Mouse (Mus musculus): ENCODE measurements around the gene Chchd6.

The Chchd6 gene

DNA sequence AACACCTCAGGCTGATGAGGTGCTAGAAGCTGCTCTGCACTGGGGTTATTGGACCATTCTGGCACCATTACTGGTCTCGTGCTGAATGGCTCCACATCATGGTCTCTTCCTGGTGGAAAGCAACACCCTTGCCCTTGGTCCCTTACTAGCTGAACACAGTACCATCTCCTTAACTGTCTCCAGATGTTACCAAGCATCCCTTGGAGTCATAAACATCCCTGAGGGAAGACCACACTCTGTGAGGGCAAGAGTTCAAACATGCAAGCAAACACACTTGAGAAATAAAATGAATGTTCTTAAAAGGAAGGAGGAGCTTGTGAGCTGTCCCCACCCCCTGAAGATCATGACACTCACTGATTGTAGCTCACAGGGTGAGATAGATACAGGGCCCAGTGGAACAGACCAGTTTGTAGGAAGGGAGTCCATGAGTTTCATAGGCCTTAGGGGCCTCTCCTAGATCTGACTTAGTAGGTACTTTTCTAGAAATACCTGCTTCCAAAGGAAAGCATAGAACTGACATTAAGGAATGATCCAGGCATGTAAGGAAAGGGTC is 139.0 kb downstream of the Chchd6 start:
- in situ Hi-C loops (cut with MboI, MseI): no loop called here

DNA sequence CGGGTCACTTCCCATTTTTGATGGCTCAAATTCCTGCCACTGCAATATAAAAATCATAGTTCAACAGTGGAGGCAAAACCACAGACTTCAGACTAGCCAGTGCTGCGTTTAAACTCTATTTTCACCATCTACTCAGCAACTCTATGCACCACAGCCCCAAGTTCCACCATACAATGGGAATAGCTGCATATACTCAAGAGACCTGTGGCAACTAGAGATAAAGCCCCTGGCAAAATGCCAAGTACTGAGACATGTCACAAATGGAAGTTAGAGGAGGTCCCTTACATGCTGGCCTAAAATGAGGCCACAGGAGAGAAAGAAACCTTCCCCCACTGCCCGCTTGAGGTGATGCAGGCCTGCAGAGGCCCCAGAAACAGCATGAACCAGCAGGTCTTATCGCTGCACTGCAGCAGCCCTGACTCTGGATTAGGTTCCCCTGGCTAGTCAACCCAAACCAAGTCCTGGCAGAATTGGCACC is 139.9 kb downstream of the Chchd6 start:
- in situ Hi-C loops (cut with MboI, MseI): no loop called here

DNA sequence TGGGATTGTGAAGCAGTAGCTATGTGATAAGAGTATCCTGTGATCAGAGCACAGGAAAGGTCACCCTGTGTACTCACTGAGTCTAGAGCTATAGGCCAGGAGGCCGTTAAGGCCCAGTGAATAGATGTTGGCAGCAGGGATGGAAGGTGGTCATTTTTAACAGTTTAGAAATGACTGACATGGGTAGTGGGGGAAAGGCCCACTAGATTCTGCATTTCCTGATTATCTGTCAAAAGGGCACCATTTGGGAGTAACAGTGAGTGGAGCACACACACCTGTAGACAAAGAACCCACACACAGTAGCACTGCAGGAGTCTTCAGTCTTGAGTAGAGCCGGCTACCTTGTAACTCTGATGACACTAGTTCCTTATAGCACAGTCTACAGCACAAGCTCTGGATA is 141.0 kb downstream of the Chchd6 start:
- in situ Hi-C loops (cut with MboI, MseI): no loop called here

DNA sequence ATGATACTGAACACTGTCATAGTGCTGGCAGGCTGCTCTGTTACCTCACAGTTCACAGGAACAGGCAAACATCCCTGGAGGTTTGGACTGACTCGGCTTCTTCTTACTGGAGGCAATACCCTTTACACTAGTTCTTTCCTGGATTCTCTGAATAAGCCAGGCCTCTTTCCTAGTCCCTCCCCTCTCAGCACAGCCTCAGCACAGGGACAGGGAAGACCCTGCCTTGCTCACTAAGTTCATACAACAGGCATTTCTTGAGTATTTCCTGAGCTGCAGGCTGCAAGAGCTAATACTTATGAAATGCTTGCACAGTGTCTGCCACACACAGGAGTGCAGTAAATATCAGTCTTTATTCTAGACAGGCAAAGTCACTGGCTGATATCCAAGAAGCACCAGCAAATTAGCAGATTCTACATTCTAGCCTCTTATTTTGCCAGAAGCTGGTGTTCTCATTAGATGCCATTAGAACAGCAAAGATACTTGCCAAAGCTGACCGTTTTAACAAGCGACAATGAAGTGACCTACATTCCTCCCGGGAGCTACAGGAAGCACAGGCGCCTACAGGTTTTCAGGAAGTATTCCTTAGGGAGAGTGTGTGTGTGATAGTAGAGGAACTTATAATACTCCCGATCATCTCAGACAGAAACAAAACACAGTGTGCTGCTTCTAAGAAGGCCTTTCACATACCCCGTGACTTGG is 142.3 kb downstream of the Chchd6 start:
- in situ Hi-C loops (cut with MboI, MseI): no loop called here

DNA sequence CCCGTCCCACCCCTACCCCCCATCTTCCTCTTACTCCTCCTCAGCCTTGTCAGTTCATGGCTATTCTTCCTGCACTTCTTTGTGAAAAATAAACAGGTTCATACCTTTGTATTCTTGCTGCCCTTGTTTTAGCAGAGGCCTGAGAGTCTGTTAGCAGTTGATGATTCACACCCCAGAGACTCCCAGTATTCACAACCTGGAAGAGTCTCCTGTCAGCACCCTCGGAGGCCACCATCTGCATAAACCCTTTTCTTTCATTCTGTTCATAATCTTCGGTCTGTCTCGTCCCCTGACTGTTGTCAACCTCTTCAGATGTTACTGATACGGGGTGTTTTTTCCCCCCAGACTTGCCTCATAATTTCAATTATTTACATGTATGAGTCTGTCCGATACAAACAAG is 143.1 kb downstream of the Chchd6 start:
- in situ Hi-C loops (cut with MboI, MseI): no loop called here

DNA sequence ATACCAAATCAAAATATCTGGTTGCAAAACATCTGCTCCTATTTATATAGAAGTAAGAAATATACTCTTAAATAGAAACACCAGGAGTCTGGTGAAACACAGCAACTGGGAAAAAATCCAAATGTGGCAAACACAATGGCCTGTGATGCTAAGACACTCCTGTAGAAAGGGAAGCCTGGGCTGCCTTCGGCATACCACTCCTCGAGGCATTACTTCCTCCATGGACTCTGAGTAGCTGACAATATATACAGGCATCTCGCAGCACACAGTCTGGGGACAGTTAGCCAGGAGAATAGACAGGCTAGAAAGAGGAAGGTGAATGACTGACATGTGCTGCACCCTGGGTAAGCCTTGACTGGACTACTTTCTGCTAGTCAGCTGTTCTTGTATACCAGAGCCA is 146.7 kb downstream of the Chchd6 start:
- in situ Hi-C loops (cut with MboI, MseI): no loop called here

DNA sequence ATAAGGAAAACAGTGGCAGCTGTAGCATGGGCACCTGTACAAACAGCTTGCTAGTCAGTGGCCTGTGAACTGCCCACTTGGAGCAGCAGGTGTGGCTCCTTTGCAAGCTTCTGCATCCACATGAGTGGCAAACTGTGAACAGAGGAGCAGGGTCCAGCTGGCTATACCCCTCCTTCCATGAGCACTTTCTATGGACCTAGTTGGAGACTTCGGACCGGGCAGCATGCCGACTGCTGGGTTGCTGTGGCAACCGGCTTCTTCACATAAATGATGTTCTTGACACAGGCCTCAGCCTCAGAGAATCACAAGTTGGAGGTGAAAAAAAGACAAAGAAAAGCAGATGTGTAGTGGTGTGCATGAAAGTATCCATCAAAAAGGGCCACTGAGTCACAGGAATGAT is 154.8 kb downstream of the Chchd6 start:
- in situ Hi-C loops (cut with MboI, MseI): no loop called here

DNA sequence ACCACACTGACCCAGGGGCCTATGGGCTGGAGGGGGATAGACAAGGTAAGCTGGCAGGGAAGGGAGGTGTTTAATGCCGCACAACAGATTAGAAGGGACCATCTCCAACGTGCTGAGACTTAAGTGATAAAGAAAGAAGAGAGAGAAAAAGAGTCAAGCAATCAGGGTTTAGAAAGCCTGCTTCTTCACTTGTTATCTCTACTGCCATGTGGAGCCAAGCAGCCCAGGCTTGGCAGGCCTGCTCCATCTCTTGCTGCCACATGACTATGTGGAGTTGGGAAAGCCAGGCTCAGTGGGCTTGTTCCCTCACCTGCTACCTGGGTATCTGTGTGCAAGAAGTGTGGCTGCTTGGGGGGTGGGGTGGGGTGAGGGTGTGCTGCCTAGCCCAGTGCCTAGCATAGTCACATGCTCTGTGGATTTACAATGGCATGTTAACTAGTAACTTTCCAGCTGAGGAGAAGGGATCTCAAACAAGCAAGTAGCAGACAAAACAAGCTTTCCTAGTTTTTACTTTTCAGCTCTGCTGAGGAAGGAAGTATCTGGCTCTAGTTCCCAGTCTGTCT is 163.5 kb downstream of the Chchd6 start:
- in situ Hi-C loops (cut with MboI, MseI): no loop called here

DNA sequence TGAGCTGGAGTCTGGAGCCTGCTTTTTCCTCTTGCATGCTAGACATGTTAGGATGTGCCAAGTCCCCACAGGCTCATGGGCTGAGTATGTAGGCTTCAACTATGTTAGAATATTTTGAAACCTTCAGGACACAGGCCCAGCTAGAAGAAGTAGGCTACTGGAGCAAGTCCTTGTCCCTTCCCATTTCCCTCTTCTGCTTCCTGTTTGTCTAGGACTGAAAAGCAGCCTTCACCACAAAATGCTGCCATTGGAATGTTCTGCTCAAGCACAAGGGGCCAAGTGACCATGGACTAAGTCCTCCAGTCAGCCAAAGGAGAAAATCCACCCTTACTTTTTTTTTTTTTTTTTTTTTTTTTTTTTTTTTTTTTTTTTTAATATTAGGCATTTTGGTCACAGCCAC is 164.7 kb downstream of the Chchd6 start:
- in situ Hi-C loops (cut with MboI, MseI): no loop called here

DNA sequence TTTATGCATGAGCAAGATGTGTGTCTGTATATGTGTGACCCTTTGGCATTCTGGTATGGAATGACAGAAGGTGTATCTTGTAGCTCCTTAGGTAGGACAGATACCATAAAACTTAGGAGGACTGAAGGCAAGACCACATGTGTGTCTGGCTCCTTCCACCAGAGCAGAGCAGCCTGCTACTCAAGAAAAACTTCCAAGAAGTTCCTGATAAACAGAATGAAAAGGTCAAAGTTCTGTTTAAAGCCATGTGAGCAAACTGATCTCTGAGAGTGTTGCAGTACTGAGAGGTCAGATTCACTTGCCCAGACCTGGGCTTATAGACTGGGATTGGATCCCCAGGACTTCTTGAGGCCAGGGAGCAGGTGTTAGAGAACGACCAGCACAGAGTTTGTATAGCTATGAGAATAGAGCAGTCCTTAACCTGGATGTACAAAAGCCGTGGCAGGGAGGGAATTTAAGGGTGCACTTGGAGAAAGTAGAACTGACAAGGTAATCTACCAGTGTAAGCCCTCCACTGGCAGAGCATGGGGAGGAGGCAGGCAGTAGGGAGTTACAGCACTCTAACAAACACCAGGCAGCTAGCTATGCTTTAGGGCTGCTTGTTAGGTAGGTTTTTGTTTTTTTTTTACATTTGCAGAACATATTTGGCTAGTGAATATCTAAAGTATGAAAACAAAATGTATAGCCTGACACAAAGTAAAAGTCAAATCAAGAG is 166.6 kb downstream of the Chchd6 start:
- in situ Hi-C loops (cut with MboI, MseI): no loop called here

DNA sequence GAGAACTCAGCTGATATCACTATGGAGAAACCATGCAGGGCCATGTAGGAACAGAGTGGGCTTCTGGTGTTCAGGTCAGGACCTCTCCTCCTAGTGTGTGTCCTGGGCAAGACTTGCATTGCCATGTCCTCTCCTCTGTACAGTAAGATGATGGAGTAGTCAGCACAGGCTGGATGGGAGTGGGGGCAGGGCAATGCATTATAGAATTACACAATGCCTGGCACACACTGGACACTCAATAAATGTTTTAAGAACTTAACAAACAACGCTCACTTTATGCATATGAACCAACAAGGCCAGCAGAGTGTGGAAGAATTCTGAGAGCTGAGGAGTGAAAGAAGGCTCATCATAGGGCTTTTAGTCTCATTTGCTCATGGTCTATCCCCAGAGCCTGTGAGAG is 171.0 kb downstream of the Chchd6 start:
- in situ Hi-C loops (cut with MboI, MseI): no loop called here

DNA sequence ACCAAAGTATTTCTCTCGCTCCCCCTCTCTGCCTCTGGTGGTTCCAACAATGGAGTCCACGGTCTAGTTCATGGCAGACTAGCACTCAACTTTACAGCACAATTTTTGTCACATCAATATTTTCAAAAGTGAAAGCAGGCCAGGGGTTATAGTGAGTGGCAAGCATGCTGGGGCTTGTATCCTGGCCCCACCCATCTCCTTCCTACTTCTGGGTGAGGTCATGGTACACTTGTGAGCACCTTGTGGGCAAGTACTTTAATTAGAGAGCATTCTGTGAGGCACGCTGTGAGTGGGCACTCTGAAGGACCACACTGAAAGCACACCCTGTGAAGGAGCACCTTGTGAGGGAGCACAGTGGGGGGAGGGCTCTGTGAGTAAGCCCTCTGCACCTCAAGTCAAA is 172.8 kb downstream of the Chchd6 start:
- in situ Hi-C loops (cut with MboI, MseI): no loop called here

DNA sequence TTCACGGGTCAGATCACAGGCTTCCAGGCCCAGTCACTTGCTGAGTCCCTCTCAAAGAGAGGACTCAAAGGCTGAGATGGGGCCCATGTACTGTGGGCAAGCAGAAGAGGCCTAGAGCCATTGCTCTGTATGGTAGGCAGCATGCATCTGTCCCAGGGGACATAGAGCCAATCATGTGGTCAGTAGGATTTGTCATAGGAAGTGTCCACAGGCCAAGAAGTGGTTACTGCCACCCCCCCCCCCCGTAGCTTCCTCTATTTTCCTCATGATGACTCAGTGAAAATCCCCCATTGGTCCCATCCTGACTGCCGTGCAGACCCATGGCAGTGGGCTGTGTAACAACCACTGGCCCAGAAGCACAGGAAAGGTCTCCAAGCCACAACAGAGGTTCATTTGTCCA is 173.5 kb downstream of the Chchd6 start:
- in situ Hi-C loops (cut with MboI, MseI): no loop called here

DNA sequence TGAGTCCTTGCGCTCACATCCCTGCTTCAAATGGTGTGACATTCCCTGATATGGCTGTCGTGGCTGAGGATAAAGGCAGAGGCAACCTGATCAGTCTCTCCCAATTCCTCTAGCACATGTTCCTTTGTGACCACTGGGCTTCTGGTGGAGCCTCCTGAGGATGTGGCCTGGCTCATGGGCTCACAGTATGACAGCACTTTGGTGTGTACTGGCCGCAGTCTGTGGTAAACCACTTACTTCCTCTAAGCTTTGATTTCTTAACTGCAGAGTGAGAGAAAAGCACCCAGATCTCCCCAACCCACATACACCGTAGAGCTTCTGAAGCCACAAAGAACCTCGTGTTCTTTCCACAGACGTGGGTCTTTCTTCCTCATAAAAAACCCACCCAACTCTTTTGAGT is 173.9 kb downstream of the Chchd6 start:
- in situ Hi-C loops (cut with MboI, MseI): no loop called here

DNA sequence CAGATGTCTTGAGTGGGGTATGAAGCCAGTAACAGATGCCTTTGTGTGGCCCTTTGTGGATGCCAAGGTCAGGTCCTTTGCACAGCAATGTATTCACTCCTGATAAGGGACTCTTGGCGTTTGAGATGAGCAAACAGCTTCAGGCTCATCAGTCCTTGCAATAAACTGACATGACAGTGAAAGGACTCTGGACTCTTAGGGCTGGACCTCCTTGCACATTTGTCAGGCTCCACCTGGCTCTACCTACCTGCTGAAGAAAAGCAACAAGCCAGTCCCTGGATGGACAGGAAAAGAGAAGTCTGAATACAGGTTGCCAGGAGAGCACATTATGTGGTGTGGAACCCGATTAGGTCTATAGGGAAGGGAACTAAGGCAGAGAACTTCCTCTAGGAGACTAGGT is 174.7 kb downstream of the Chchd6 start:
- in situ Hi-C loops (cut with MboI, MseI): no loop called here

DNA sequence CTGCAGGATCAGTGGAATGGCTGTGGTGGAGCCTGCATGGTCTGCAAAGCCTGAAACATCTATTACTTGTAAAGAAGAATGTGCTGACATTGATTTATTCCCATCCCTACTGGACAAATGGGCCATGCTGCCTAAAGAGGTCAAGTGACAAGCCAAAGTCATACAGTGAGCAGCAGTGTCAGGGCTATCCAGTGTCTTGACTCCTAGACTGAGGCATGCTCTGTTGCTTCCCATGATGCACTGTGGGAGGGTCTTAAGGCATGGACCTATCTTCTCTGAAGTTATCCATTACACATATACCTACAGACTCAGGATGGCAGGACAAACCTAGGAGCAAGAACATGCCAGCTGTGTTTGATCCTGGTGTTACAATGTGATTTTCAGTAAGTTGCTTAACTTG is 175.3 kb downstream of the Chchd6 start:
- in situ Hi-C loops (cut with MboI, MseI): no loop called here

DNA sequence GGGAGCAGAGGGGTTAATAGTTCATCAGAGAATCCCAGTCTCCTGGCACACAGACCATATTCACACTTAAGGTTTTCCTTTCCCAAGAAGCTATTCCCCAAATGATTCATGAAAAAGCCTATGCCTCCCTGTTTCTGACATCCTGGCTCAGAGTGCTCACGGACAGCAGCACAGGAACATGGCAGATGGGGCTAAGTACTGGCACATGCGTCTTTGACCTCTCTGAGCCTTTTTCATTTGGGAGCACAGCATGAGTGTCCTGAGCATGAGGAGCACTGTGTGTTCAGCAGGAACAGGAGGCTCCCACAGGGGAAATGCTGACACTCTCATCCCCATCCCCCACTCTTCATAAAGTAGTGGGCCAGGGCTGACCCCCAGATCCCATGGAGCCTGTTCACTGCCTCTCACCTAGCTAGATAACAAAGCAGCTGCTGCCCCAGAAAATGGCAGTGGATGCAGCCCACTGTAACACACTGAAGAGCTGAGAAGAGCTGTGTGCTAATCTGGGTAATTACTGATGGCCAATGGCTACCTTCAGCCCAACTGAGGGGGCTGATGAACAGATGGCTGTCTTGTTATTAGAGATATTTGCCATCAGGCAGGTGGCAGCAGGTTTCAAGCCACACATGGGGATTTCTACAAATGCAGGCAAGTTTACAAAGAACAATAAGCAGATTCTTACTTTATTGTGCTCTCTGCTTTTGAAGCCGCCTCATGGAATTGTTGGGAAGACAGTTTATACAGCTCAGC is 176.2 kb downstream of the Chchd6 start:
- in situ Hi-C loops (cut with MboI, MseI): no loop called here

DNA sequence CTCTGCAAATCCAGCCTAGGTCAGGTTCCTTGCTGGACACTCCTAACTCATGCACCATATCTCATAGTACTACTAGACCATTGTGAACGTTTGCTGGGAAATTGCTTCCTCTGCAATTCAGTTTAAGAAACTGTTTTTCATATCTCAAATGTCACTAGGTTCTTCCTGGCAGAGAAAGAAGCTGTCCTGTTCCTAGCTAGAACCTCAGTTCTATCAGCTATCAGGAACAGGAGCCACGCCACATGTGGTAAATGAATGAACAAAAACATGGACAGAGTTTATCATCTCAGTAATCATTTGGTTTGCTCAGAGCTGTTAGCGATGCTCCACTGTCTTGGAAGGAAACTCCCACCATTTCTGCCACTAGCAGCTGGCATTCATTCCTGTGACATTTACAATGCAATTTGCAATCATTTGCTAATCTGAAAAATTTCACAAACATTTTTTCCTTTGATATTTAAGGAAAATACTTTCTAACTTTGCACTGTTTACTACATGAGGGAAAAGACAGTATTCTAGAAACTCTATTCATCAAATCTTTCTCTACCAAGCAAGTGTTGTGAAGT is 179.3 kb downstream of the Chchd6 start:
- in situ Hi-C loops (cut with MboI, MseI): no loop called here

DNA sequence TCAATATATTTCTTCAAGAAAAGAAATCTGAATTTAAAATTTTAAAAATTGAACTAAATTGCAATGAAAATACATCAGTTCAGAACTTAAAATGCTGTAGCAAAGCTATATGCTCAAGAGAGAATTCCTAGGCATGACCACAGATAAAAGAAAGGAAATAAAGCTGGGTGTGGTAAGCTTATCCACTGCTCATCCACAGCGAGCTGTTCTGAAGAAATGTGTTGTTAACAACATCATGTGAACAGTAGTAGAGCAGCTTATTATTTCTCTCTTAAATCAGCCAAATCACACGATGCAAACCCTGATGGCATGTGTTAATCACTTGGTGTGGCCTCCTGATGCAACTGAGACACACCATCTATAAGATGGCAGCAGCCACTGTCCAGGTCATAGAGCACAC is 180.4 kb downstream of the Chchd6 start:
- in situ Hi-C loops (cut with MboI, MseI): no loop called here

DNA sequence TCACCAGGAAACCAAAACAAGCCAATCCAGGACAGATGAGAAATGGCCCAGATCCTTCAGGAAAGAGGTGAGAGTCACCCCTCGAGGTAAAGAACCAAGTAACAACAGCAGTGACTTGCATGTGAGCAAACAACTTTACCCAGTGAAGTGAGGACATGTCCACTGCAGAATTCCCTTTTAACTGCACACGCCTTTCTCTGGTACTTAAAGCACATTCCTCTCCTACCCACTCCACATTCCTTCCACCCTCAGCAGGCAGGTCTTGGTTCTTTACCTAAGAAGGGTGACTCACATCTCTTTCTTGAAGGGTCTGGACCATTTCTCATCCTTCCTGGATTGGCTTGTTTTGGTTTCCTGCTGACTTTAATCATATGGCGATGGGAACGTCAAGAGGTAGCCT is 181.3 kb downstream of the Chchd6 start:
- in situ Hi-C loops (cut with MboI, MseI): no loop called here

DNA sequence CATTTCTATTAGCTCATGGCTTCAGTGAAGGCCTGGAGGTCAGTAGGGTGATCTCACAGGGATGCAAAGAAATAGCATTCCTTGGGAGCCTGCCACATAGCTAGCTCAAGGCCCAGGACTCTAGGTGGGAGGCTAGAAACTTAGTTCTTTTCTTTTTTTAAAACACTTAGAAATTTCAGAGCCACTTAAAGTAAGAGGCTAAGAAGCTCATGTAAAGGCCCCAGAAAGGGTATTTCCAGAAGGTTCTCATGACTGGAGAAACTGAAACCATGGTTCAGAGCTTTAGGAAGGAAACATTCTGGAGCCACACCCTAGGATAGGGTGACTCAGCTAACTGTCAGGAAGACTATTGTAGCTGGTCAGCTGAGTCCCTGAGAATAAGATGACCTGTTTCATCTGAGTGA is 182.0 kb downstream of the Chchd6 start:
- in situ Hi-C loops (cut with MboI, MseI): no loop called here

DNA sequence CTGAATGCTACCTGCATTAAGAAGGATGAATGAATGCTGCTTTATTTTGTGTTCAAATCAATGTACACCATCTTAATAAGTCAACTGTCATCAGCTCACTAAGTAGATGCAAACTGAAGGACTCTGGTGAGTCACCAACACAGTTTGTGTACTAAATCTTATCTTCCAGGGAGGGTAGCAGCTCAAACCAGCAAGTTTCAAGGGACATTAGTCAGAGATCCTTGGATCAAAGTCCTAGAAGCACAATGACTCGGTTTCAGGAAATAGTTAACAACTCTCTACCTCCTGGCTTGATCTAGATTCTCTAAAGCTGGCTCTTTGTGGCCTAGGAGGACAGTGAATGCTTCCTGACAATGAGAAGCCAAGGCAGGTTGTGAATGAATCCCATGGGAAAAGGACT is 182.9 kb downstream of the Chchd6 start:
- in situ Hi-C loops (cut with MboI, MseI): no loop called here

All from T-helper 17 cell (primary cell).